Mouse (Mus musculus) hindbrain, embryonic 16.5 days (tissue): ENCODE results near the gene Ms4a18. TPM values are rescaled to one million over a fixed set of nuclear protein-coding genes. Genes with fewer than 3 reads are reported as not detected.

Source experiments
- ATAC-seq: fragments of 200-750 bp; cut with Nextera tagmentation; 2 replicates; pipeline ENCODE4 v1.8.0; 2017; ENCODE audit warnings: moderate TSS enrichment, moderate library complexity
- H3K27ac ChIP-seq: fragments of 300-500 bp; sonication (generic); 2 replicates; pipeline ENCODE4 v1.5.1; 2014; ENCODE audit warnings: low read depth, mild to moderate bottlenecking, control low read depth, low read length, moderate library complexity
- H3K27me3 ChIP-seq: fragments of 300-500 bp; sonication (generic); replicated peaks from 2 replicates; pipeline ENCODE4 v1.6.1; 2014; ENCODE audit warnings: low read length; ENCODE audit not compliant: control insufficient read depth, insufficient read depth
- H3K36me3 ChIP-seq: fragments of 300-500 bp; sonication (generic); 2 replicates; pipeline ENCODE4 v1.6.1; 2014; ENCODE audit warnings: mild to moderate bottlenecking, low read length, moderate library complexity, mixed read lengths; ENCODE audit not compliant: control insufficient read depth, insufficient read depth
- H3K4me1 ChIP-seq: fragments of 300-500 bp; sonication (generic); 2 replicates; pipeline ENCODE4 v1.6.1; 2014; ENCODE audit warnings: low read depth, low read length; ENCODE audit not compliant: control insufficient read depth, insufficient read depth
- H3K4me2 ChIP-seq: fragments of 300-500 bp; sonication (generic); 2 replicates; pipeline ENCODE4 v1.6.1; 2014; ENCODE audit warnings: mild to moderate bottlenecking, low read length, control low read depth, moderate library complexity
- H3K4me3 ChIP-seq: fragments of 300-500 bp; sonication (generic); 2 replicates; pipeline ENCODE4 v1.5.1; 2014; ENCODE audit warnings: mild to moderate bottlenecking, low read length, control low read depth, moderate library complexity
- H3K9ac ChIP-seq: fragments of 300-500 bp; sonication (generic); 2 replicates; pipeline ENCODE4 v1.6.1; 2014; ENCODE audit warnings: low read depth, mild to moderate bottlenecking, control low read depth, low read length, moderate library complexity
- H3K9me3 ChIP-seq: fragments of 300-500 bp; sonication (generic); 2 replicates; pipeline ENCODE4 v1.6.1; 2014; ENCODE audit warnings: mild to moderate bottlenecking, low read length, moderate library complexity; ENCODE audit not compliant: control insufficient read depth
- WGBS: fragments of 180-500 bp; shearing (Covaris S2); extraction: QIAGEN DNeasy Blood & Tissue Kit; methylation state at CpG from one replicate; pipeline ENCODE4 v1.1.7; 2014; 5-methylcytosine and 5-hydroxymethylcytosine counted together
- polyA plus RNA-seq: library from polyadenylated mRNA; unstranded; fragments of >200 nt; fragmentation: Nextera tagmentation; extraction: Ambion mirVana; gene quantifications from 2 replicates; pipeline ENCODE4 v1.2.1, GENCODE M21; 2015

Gene Ms4a18
- polyA plus RNA-seq, 1 experiment from 2014 or later: not detected

GRCm38 (mm10) chr19:11048503-11048902 lies 30.7 kb upstream of the Ms4a18 start:
- no peaks in the 10 kb centered on the region for H3K27me3 ChIP-seq
- no peak overlapping the region for H3K27ac ChIP-seq
- ATAC-seq: no peak
- H3K4me2 ChIP-seq: no peak overlapping the region
- H3K9me3 ChIP-seq: no peaks in the 10 kb centered on the region
- WGBS: 100% methylated on average over 1 of the region's 1 CpGs
- H3K4me3 ChIP-seq: no peak overlapping the region
- no peaks in the 10 kb centered on the region for H3K36me3 ChIP-seq
- no peaks in the 10 kb centered on the region for H3K4me1 ChIP-seq
- H3K9ac ChIP-seq: no peak overlapping the region

DNA sequence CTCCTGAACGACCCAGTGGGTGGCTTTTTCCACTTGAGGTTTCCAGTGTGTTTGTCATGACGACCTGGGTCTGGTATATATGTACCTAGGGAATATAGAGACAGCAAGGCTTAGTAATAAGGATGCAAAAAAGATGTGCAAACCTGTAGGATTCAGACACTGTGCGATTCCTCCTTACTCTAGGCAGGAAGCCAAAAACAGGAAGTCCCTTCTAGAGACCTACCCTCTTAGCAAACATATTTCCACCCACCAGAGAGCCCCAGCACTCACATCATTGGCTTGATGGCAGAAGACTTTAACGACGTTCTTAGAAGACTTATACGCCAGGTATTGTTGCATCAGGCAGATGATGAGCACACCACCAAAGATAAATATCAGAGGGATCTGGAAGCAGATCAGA lies 30.2 kb upstream of the Ms4a18 start:
- Histone ChIP-seq H3K27ac (no peak overlapping the region), H3K4me3 (no peak overlapping the region), H3K9me3 (no peaks in the 10 kb centered on the region), H3K4me1 (no peaks in the 10 kb centered on the region), H3K27me3 (no peaks in the 10 kb centered on the region), H3K36me3 (no peaks in the 10 kb centered on the region), H3K4me2 (no peak overlapping the region), H3K9ac (no peak overlapping the region)
- 77% methylated on average over 6 of the region's 6 CpGs for WGBS
- ATAC-seq: no peak

DNA sequence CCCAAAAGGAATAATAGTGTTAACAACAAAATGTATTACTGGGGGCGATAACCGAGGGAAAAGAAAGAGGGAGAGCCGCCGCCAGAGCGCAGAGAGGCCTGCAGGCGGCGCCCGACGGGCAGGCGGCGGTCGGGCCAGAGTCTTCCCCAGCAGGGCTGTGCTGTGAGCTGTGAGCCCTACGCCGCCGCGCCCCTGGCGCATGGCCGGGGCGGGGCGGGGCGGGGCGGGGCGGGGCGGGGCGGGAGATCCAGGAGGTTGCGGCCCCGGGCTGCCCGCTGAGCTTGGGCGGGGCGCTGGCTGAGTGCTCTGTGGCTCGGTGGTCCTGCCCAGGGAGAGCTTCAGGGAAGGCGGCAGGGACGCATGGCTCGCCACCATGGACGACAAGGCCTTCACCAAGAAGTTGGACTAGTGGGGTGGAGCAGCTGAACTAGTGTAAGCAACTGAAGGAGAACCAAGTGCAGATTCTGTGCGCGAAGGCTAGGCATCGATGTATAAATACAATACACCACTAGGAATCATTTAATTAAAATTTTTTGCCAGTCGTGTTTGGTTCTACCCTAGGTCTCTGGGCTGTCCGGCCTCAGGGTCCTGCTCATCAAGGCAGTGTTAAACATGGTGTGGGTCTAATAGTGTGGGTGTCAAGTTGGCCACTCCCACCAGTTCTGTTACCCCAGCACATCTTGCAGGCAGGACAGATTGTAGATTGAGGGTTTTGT lies 27.3 kb upstream of the Ms4a18 start:
- Histone ChIP-seq H3K4me3 (peak overlapping the region; percentile 50), H3K9me3 (no peaks in the 10 kb centered on the region), H3K27me3 (no peaks in the 10 kb centered on the region), H3K27ac (no peak overlapping the region), H3K36me3 (no peaks in the 10 kb centered on the region), H3K4me1 (no peaks in the 10 kb centered on the region), H3K9ac (peak overlapping the region; percentile 63), H3K4me2 (peak overlapping the region; percentile 90)
- WGBS: 7% methylated on average over 28 of the region's 40 CpGs
- peak; percentile 99 for ATAC-seq

DNA sequence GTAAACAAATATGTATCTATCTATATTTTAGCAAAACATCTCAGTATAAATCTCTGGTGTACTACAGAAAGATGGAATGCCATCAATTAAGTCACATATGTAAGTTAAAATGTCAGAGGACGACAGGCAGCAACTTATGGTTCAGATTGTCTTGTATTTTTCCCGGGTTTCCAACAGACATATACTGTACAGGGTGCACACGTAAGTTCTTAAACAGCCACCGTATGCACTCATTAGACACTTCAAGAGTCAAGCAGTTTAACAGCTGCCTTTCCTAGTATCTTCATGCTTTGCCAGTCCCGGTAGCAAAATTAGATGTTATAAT lies 26.8 kb upstream of the Ms4a18 start:
- Histone ChIP-seq H3K9me3 (no peaks in the 10 kb centered on the region), H3K4me1 (no peaks in the 10 kb centered on the region), H3K27me3 (no peaks in the 10 kb centered on the region), H3K4me2 (peak overlapping the region; percentile 90), H3K27ac (no peak overlapping the region), H3K9ac (peak overlapping the region; percentile 63; the same call in 1 of the 2 replicates), H3K36me3 (no peaks in the 10 kb centered on the region), H3K4me3 (peak overlapping the region; percentile 50)
- 18% methylated on average over 5 of the region's 5 CpGs for WGBS
- peak; percentile 89 for ATAC-seq

DNA sequence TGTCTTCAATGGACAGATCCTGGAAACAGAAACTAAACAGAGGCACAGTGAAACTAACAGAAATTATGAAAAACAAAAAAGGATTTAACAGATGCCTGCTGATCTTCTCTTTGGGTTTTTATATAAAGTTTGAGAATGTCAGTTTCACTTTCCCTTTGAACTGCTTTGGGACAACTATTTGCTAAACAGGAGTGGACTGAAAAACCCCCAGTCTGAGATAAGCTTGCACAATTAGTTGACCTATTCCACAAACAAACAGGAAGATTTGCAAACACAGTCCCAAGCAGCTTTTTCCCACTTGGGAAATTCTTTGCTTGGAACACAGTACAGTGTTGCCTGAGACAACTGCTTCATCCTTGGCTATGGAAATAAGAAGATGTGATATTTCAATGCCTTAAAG lies 19.7 kb upstream of the Ms4a18 start:
- Histone ChIP-seq H3K4me1 (no peaks in the 10 kb centered on the region), H3K4me2 (no peak overlapping the region), H3K27me3 (no peaks in the 10 kb centered on the region), H3K9ac (no peak overlapping the region), H3K9me3 (no peaks in the 10 kb centered on the region), H3K4me3 (no peak overlapping the region), H3K27ac (no peak overlapping the region), H3K36me3 (no peaks in the 10 kb centered on the region)
- ATAC-seq: no peak

DNA sequence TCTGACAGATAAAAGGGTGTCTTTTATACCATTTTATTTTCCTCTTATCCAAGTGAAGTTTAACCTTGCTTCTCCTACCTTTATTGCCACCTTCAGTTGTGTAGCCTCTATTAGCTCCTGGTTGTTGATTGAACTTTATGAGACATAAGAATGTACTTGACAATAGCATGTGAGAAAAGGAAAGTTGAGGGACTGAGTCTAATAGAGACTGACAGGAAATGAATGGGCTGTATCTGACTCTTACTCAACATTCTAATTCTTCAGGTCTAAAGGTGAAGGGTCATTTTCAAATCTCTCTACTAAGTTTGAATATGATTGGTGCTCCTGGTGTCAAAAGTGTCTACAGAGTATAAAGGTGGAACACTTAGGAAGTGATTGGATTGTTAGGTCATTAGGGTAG lies 4.6 kb upstream of the Ms4a18 start:
- Histone ChIP-seq H3K27ac (no peak overlapping the region), H3K27me3 (no peaks in the 10 kb centered on the region)
- no peak for ATAC-seq

DNA sequence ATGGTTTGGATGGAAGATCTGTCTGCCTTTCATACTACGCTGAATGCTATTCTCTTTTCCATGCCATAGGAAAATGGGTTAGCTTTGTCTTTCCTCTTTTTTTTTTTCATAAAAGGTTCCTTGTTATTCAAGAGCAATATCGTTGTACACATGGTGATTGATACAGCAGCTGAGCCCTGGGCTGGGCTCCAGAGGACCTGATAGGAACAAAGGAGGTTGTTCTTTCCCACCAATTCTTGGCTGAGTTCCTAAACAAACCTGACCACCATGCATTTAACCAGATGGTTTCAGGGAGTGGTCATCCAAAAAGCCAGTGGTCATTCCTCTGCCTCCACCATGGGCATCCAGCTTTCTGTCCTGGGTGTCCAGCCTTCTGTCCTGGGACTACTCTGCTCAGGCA lies 580 bp downstream of the Ms4a18 start:
- no peak for ATAC-seq
- Histone ChIP-seq H3K4me3 (no peak overlapping the region), H3K9ac (no peak overlapping the region), H3K9me3 (no peaks in the 10 kb centered on the region), H3K27me3 (no peaks in the 10 kb centered on the region), H3K27ac (no peak overlapping the region), H3K36me3 (no peaks in the 10 kb centered on the region), H3K4me2 (no peak overlapping the region), H3K4me1 (no peaks in the 10 kb centered on the region)
- WGBS: 64% methylated on average over 2 of the region's 2 CpGs

More for the DNA sequence above, 4.6 kb upstream of the Ms4a18 start:
- Histone ChIP-seq H3K4me1 (no peaks in the 10 kb centered on the region), H3K9ac (no peak overlapping the region), H3K4me2 (no peak overlapping the region), H3K4me3 (no peak overlapping the region), H3K36me3 (no peaks in the 10 kb centered on the region), H3K9me3 (no peaks in the 10 kb centered on the region)

DNA sequence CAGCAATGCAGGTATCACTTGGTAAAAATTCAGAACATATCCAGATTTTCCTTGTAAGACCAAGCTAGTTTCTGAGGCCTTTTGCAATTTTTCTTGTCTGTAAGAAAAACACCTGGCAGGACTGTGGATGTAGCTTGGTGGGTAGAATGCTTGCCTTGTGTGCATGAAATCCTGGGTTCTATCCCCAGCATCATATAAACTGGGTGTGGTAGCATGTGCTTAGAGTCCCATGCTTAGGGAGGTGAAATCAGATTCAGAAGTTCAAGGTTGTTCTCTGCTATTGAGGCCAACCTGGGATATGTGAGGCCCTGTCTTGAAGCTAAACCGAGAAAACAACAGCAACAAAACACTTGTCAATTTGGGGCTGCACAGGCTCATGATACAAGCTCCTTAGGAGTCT lies 1.8 kb downstream of the Ms4a18 start:
- no peaks in the 10 kb centered on the region for H3K27me3 ChIP-seq
- H3K4me2 ChIP-seq: no peak overlapping the region
- WGBS: 81% methylated on average over 1 of the region's 1 CpGs
- no peaks in the 10 kb centered on the region for H3K36me3 ChIP-seq
- H3K4me3 ChIP-seq: no peak overlapping the region
- ATAC-seq: no peak
- H3K9me3 ChIP-seq: no peaks in the 10 kb centered on the region
- no peak overlapping the region for H3K27ac ChIP-seq
- H3K9ac ChIP-seq: no peak overlapping the region
- H3K4me1 ChIP-seq: no peaks in the 10 kb centered on the region

- Histone ChIP-seq H3K36me3 (no peaks in the 10 kb centered on the region), H3K9ac (no peak overlapping the region), H3K4me1 (no peaks in the 10 kb centered on the region), H3K27ac (no peak overlapping the region), H3K4me2 (no peak overlapping the region), H3K9me3 (no peaks in the 10 kb centered on the region), H3K4me3 (no peak overlapping the region), H3K27me3 (no peaks in the 10 kb centered on the region)
- no peak for ATAC-seq
Measured at GRCm38 (mm10) chr19:11015468-11015867, 2.4 kb downstream of the Ms4a18 start.

- 89% methylated on average over 7 of the region's 7 CpGs for whole genome bisulfite sequencing
- Histone ChIP-seq H3K4me2 (no peak within 1 kb of the TSS), H3K27me3 (no peaks in the 10 kb centered on the region), H3K4me3 (no peak within 1 kb of the TSS), H3K27ac (no peak within 1 kb of the TSS), H3K9me3 (no peaks in the 10 kb centered on the region), H3K36me3 (no peaks in the 10 kb centered on the region), H3K9ac (no peak within 1 kb of the TSS), H3K4me1 (no peaks in the 10 kb centered on the region)
- no peak for ATAC-seq
Measured at GRCm38 (mm10) chr19:10993150-10993549, 24.7 kb downstream of the Ms4a18 start, which contains the start of gene Ms4a15. Gene Ms4a15, minus strand, starts transcription at chr19:10993250.
